Mouse (Mus musculus) common myeloid progenitor, adult 5-6 weeks (primary cell): Measurements from ENCODE around the gene Slc26a8. TPM values are rescaled to one million over a fixed set of nuclear protein-coding genes. Genes with fewer than 3 reads are reported as not detected.
A peak's percentile ranks its signal among the peaks of the same experiment; 100 is the strongest.

Experiments used
- ATAC-seq: replicated peaks from 2 replicates; pipeline ENCODE4 v1.8.0; 2016; ENCODE audit warnings: low read depth, mild to moderate bottlenecking, moderate TSS enrichment, inconsistent platforms; ENCODE audit not compliant: poor library complexity, severe bottlenecking
- total RNA-seq: library from RNA; stranded (forward); fragments of 200-1000, 187-1606 nt; gene quantifications from 2 replicates; pipeline ENCODE4 v1.2.3, GENCODE M21; 2017

Slc26a8 gene
- total RNA-seq, 1 experiment from 2014 or later: 1.1 TPM

GRCm38 (mm10) chr17:28648607-28649370 is 41.2 kb downstream of the Slc26a8 start:
- peak; percentile 58 for ATAC-seq

DNA sequence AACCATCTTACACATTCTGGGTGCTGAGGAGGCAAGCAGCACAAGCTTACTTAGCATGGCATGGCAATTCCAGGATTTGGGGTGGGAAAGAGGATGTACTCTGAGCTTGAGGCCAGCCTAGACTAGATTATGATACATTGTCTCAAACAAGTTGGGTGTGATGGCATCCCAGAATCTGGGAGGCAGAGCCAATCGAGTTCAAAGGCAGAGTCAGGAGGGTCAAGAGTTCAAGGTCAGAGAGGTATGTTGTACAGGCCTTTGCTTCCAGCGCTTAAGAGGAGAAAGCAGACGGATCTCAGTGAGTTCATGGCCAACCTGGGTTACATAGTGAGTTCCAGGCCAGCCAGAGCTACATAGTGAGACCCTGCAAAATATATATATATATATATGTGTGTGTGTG is 43.8 kb downstream of the Slc26a8 start:
- no peak for ATAC-seq

GRCm38 (mm10) chr17:28644112-28644511 is 45.9 kb downstream of the Slc26a8 start:
- ATAC-seq: no peak

- ATAC-seq: no peak
Observed at GRCm38 (mm10) chr17:28643697-28644096, 46.3 kb downstream of the Slc26a8 start.

GRCm38 (mm10) chr17:28640113-28640512 is 49.9 kb downstream of the Slc26a8 start:
- ATAC-seq: 0 out of 2 replicates have a peak, but pooled peaks have one; percentile 45

GRCm38 (mm10) chr17:28637711-28638690 is 52.0 kb downstream of the Slc26a8 start:
- ATAC-seq: peak; percentile 29; the same call in 1 of the 2 replicates

DNA sequence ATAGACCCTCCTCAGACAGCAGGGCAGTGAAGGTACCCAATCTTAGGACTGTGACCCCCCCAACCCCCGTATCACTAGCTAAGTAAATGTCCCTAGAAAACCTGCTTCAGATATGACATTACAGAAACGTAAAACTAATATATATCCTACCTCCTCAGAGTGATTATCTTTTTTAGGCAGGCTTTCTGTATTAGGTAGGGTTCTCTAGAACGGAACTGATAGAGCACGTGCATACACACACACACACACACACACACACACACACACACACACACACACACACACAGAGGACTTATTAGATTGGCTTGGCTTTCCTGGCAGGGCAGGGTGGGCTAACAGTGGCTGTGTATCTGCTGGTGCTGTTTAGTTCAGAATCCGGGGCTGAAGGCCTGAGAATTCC is 54.2 kb downstream of the Slc26a8 start:
- no peak for ATAC-seq

GRCm38 (mm10) chr17:28629125-28629524 is 60.9 kb downstream of the Slc26a8 start:
- no peak for ATAC-seq

DNA sequence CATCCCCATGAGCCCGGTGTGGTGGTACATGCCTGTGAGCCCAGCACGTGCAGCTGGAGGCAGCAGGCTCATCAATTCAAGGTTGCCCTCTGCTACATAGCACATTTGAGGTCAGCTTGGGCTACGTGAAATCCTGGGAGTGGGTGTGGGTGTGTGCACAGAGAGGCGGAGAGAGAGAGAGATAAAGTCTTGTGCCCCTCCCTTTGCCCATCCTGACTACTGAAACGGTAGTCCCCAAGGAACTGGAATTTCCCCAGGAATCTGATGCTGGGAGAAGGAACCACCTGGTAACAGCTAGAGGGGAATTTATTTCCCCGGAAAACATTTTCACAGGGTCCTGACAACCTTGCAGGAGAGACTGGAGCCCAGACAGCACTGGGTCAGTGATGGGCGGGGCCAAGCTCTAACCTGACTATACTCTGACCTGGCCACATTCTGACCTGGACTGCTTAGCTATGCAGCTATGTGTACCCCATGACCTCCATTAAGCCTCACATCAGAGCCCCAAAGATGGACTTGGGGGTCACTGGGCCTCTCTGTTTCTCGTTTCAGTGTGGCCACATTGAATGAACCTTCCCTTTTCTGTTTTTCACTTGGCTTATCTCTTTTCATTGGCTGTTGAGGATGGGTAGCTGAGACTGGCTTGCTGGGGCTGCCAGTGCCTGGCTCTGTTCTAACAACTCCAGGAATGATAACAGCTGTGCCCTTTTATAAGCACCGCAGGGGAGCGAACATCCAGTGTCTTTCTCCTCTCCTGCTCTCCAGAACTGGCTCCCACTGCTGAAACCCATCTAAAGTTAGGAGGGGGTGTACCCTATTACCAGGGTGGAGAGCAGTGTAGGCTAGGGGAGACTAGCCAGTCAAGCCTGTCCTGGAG is 61.5 kb downstream of the Slc26a8 start:
- ATAC-seq: no peak

GRCm38 (mm10) chr17:28626937-28627336 is 63.1 kb downstream of the Slc26a8 start:
- no peak for ATAC-seq

DNA sequence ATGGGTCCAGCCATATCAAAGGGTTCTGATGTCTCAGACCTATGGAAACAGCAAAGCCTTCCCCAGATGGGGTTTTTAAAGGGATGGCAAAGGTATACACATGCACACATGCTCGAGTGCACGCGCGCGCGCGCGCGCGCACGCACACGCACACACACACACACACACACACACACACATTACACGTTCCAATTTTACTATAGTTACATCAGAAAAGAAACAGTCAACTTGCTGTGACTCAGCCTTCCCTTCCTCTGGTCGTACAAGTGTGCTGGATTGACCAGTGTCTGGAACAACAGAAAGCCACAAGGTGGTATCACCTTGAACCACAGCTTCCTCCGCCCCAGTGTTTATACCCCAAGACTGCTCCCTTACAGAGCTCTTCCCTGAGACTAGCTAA is 64.7 kb downstream of the Slc26a8 start:
- peak; percentile 39 for ATAC-seq

- ATAC-seq: no peak
Observed at GRCm38 (mm10) chr17:28624841-28625240, 65.2 kb downstream of the Slc26a8 start.

DNA sequence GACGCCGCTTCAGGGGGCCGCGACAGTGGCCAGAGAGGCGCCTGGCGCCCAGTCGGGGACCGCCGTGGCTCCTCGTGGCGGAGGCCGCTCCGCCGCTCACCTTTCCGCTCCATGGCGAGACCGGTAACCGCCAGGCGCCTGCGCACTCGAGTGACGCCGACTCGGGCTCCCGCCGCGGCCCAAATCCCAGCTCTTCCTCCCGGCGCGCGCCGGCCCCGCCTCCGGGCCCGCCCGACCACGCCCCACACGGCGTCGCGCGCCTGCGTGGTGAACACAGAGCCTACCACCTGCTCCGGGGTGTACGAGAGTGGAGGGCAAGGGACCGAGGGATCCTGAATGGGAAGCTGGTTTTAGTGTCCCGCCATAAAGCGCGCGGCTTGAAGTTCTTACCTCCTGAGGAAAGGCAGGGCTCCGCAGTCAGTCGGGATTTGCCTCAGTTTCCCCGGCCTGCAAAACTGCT is 67.7 kb downstream of the Slc26a8 start, which contains the start of gene Srpk1:
TSS of gene Srpk1 (minus strand) at position 410 of the 460 bp plus-strand sequence.
- ATAC-seq: peak; percentile 75

GRCm38 (mm10) chr17:28621381-28622299 is 68.4 kb downstream of the Slc26a8 start:
- ATAC-seq: peak; percentile 37

GRCm38 (mm10) chr17:28618775-28619174 is 71.3 kb downstream of the Slc26a8 start:
- ATAC-seq: no peak

DNA sequence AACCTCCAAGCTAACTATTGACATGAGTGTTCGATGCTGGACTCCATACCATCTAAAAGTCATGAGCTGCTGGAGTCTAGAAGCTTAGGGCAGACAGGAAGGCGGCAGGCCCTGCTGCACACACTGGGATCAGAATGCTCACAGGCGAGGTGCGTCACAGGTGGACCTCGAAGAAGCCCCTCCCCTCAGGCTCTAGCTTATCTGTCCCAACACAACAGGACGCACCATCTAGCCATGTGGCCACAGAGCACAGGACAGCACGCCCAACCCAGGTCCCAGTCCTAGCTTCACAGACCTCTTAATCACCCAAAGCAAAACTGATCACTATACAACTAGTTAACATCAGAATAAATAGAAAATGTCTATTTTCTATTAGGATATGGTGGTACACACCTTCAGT is 71.9 kb downstream of the Slc26a8 start:
- 0 out of 2 replicates have a peak, but pooled peaks have one; percentile 19 for ATAC-seq

DNA sequence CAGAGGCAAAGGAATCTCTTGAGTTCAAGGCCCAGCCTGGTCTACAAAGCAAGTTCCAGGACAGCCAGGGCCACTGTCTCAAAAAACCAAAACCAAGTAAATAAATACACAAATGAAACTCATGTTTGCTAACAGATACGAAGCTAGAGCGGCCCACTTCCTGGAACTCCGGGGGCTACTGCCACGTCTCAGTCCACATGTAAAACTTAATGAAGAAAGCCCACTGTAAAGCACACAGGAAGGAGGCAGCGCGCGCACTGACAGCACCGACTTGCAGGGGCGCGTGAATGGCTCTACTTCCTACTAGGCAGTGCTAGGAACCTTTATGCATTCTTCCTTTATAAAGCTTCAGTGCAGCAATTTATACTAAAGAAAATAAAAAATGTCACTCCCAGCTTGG is 72.4 kb downstream of the Slc26a8 start:
- no peak for ATAC-seq

GRCm38 (mm10) chr17:28615332-28615731 is 74.7 kb downstream of the Slc26a8 start:
- ATAC-seq: no peak

DNA sequence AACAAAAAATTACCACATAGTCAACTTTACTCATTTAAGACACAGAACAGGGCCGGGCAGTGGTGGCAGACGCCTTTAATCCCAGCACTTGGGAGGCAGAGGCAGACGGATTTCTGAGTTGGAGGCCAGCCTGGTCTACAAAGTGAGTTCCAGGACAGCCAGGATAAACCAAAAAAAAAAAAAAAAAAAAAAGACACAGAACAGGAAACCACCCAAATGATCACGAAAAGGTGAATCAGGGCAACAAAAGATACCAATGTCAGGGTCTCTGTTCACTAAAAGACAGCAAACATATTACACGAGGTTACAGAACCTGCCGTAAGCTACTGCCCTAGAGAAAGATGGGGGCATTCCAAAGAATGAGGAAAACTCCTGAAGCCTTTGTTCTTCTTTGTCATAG is 76.9 kb downstream of the Slc26a8 start:
- ATAC-seq: no peak
